Mouse (Mus musculus) induced T-regulatory cell, adult 2 months (primary cell): ENCODE measurements around the gene Scube2.

Experiments used
- DNase-seq: peaks from one replicate; pipeline ENCODE4 v3.0.0-alpha.2; 2012; ENCODE audit warnings: low read depth

Gene Scube2

DNA sequence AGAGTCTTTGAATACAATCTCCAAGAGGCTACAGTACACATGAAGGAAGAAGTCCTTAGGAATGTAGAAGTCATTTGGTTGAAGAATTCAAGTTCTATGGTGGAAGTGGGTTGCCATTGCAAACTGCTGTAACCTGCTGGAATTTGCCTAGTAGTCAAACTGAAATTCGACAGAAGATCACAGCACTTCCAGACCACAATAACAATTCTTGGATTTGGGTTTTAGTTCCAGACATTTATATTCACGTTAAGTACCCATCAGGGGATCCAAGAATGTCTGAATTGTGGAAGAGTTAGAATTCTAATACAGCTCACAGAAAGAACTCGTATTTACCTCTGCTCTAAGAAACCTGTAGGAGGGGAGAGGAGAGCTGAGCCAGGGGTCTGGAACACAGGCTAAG, 14.9 kb downstream of the Scube2 start:
- no peak for DNase-seq

DNA sequence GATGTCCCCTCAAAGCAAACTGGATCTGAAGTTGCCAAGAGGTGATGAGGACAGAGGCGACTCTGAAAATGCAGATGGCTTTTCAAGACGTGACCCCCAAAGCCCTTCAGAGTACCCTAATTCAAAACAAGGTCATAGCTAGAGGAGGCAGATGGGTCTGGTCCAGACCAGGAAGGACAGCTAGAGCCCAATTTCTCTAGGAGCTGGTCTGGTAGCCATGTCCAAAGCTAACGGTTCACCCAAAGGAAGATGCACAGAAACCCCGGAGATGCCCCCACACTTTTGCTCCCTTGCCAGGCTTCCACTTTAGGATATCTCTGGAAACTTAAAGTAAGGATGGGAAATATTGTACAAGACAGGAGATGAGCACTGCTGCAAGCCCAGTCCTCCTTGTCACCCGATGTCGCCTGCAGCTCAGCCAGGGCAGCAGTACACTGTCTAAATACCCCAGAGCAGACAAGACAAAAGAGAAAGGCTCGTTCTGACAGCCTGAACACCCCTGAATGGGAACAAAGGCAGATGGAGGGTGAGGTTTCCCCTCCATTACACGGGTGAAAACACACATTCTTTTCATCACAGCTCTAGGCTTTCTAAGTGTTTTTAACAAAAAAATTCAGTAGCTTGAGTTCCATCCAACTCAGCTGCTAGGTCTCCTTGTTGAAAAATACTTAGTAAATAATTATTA, 15.6 kb downstream of the Scube2 start:
- DNase-seq, result no peak

DNA sequence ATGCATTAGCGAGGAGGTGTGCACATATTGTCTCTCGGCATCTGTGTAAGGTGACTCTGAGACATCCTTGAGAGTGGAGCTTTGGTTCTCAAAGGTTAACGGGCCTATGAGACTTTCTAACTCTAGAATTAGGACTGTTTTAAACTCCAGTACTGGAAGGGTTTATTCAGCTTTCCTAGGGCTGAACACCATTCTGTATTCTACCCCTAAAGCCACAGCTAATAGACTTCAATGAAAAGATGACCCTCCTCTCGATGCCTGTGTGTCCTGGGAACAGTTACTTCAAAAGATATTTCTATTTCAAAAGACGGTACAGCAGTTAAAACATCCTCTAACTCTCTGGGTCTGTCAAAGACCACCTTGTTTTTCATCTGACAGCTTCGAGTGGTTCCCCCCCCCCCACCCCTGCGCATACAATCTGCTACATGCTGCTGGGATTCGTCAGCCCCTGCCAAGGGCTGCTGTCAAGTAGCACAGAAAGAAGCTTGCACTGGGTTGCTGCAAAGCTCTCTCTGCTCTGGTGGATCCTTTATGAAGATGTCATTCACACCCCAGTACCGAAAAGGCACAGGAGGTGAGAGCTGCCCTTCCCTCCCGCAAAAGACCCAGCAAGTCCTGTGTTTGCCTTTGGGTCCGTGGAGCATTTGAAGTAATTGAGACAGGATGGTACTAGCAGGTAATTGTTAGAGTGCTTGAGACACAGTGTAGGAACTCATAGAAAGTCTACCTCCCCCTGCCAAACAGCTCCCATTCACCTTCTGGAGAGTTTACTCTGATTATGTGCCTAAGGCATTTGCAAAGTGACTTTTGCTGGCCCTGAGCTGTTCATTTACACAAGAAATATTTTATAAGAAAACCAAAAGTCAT, 16.4 kb downstream of the Scube2 start:
- DNase-seq, result no peak

DNA sequence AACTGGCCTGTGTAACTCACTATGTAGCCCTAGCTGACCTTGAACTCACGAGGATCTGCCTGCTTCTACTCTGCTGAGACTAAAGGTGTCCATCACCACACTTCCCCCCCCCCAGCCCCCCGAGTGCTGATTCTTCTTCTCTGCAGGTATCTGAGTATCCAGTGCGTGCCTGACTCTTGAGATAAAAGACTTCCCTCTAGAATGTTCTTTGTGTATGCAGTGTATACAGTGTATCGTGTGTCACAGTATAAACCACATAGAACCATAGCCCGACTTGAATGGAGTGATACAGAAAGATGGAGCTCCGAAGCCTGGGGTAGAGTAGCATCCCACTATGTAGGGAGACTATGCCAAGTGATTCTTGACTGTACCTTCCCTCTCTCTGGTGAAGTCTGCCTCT, 21.4 kb downstream of the Scube2 start:
- DNase-seq, result no peak

DNA sequence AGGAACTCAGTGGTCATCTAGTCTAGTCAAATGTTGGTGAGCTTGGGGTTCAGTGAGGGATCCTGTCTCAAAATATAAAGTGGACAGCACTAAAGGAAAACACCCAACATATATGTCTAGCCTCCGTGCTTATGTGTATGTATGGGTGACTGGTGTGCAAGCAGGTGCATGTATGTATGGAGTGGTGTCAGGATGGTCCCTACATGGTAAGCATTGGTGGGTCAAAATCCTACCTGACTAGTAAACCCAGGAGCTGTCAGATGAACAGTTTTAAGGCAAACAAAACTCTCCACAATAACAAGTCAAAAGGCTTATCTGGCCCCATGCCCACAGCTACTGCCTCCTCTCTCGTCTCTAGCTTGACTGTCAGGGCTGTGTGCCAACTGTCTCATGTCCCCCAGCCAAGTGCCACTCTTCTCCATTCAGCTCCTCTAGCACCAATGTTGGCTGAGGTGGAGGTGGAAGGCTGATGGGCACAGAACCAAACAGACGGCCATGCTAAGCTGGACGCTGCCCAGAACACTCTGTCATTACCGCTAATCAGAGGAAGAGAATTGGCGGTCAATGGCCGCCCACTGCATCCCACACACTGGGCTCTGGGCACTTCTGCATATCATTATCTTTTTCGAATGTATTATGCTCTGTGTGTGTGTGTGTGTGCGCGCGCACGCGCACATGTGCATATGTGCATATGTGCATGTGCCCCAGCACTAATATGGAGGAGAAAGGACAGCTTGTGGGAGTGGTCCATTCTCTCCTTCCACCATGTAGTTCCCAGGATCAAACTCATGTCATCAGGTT, 23.7 kb downstream of the Scube2 start:
- no peak for DNase-seq

DNA sequence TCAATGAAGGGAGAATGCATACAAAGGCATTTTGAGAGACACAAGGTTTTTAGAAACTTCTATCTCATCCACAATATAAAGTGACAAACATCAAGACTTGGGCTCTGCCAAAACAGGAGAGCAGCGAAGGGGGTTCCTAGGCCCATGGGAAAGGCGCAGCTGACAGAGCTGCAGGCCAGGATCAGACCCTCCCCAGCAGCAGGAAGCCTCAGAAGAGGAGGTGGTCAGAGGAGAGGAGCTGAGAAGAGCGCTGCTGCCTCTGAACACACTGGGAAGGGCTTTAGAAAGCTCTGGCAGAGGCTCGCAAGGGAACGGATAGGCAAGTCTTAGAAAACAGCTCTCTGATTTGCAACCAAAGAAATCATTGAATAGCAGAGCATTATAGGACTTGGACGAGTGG, 24.4 kb downstream of the Scube2 start:
- no peak for DNase-seq

DNA sequence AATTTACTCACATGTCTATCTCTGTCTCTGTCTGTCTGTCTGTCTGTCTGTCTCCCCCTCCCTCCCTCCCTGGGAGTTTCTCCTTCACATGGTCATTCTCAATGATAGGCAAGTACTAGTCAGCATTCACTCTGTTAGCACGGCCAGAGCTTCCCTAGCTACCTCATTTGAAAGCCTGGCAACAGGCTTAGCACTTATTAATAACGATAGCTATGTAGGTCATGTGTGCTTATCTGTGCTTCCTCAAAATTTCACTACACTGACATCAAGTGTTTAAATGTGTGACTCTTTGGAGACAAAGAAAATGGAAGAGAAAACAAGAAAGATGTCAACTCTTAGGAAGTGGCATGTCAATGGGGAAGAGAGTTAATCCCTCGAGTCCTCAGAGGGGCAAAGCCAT, 26.9 kb downstream of the Scube2 start:
- no peak for DNase-seq

DNA sequence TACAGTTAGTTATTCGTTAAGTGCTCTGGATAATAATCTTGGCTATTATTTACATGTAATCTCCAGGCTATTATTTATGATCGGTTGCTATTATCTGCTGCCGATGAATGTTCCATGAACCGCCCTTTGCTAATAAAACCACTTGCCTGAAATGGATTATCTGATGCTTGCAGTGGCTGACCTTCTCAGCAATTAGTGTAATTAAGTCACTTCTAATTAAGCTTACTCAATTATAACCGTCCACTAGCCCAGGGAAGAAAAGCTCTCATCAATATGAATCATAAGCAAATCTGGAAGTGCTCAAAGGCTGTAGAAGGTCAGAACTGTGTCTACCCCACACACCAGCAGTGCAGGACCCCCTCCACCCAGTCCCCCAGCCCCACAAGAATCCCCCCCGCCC, 27.8 kb downstream of the Scube2 start:
- no peak for DNase-seq

DNA sequence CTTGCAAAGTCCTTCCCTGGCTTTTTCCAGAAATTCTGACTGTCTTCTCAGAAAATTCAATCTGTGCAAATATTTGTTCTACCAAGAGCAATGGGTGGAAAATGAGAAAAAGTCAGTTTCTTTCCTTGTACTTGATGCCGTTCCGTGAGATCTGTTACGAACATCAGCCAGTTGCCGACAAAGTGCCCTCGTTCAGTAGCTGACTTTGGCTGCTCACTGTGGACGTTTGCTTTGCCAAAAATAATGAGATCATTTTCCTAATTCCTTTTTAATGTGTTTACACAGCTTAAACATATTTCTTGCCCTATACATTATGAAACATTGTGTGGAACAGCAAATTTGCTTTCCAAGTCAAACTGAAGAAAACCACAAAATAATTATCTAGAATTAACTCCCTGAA, 30.6 kb downstream of the Scube2 start:
- DNase-seq, result no peak

DNA sequence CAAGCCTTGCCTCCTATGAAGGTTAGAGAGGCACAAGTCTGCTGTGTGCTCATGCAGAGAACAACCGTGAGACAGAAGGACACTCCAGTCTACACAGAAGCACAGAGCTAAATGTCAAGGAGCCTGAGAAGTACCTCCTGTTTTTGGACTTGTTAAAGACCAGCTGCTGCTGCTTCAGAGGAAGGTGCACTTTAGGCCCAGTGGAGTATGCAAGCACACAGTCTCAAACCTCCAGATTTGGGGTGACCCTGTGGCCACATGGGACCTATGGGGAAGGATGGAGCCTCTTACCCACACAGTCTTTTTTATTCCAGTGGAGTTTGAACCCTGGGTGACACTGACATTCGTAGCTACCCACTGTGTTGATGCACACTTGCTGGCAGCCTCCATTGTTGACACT, 34.1 kb downstream of the Scube2 start:
- DNase-seq, result no peak

DNA sequence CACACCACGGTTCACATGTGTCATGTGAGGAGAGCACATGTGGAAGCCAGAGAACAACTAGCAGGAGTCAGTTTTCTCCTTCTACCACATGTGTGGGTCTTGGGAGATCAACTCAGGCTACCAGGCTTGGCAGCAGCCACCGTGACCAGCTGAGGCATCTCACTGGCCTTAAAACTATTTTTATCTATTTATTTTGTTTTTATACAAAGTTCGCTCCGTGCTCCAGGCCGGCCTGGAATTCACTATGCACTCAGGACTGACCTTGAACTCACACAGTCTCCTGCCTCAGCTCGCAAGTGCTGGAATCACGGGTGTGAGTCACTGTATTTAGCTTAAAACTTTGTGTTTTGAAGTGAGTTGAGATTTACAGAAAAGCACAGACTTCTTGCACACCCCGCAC, 38.6 kb downstream of the Scube2 start:
- no peak for DNase-seq

DNA sequence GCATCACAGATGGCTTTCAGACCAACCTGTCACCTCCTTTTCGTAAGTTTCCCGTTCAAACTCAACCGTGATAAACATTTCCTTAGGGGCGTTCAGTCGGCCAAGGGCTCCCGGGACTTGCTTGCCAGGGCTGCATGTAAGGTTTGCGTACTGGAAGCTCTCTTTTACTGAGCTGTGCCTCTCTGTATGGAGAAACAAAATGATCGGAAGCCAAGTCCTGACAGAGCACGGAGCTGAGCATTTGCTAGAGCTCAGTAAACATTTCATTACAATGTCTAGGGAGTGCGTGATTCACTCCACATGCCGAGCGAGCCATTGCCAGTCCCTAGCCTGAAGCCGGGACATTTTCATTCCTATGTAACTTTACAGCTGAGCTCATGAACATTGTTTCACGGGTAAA, 40.2 kb downstream of the Scube2 start:
- no peak for DNase-seq

DNA sequence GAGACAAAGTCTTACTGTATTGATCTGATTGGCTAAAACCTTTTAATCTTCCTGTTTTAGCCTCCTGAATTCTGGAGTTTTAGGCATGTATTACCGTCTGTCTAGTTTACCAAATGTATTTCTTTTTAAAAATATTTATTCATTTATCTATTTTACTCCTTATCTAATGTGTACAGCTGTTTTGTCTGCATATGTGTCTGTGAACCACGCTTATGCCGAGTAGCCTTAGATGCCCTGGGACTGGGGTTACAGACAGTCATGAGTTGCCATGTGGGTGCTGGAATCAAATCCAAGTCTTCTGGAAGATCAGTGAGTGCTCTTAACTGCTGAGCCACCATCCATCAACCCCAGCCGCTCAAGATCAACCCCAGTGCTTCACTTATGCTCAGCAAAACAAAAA, 46.9 kb downstream of the Scube2 start:
- no peak for DNase-seq

DNA sequence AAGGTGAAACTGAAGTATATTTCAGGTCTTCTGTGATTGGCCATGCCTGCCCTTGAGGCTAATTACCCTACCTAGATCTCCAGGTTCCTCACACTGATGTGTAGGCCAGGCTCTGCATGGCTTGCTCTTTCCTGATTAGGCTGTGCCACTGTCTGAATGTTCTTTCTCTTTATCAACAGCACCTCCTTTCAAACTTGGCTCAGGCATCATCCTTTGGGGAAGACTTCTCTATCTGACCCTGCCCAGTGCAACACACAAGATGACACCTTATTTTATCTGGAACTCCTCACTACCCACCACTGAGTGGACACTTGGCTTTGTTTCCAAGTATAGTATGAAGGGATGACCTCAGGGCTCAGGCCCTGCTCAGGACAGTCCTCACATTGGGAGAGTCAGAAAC, 47.5 kb downstream of the Scube2 start:
- DNase-seq, result no peak

DNA sequence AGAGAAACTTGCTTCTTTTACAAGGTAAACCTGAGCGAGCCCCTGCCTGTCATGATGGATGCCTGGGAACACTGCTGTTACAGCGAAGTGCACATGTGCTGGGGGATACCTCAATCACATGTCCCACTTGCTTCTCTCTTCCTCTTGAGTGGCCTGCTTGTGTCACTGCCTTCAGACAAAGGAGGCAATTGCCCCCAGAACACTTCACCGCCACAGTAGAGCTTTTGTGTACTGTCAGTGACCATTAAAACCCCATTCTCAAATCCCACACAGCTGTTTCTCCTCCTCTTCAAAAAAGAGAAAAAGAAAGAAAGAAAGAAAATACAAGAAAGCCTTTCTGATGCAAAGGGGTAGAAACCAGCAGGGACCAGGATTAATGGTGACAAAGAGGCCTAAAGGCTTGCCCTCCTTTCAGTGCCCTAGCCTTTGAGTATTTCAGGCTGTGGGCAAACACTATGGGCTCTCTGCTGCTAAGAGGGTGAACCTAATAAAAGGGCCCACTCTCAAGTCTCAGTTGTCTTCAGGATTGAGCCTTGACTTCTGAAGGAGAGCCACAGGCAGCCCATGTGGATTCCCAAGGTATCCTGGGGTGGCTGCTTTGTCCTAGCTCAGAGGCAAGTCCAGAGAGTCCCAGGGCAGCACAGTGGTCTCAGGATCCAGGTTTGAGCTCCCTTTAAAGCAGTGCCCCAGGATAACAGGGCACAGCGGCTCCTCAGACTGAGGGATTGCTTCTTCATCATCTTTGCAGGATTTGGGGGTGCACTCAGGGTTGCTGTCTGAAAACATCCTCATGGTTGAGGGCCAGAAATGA, 51.9 kb downstream of the Scube2 start:
- no peak for DNase-seq

DNA sequence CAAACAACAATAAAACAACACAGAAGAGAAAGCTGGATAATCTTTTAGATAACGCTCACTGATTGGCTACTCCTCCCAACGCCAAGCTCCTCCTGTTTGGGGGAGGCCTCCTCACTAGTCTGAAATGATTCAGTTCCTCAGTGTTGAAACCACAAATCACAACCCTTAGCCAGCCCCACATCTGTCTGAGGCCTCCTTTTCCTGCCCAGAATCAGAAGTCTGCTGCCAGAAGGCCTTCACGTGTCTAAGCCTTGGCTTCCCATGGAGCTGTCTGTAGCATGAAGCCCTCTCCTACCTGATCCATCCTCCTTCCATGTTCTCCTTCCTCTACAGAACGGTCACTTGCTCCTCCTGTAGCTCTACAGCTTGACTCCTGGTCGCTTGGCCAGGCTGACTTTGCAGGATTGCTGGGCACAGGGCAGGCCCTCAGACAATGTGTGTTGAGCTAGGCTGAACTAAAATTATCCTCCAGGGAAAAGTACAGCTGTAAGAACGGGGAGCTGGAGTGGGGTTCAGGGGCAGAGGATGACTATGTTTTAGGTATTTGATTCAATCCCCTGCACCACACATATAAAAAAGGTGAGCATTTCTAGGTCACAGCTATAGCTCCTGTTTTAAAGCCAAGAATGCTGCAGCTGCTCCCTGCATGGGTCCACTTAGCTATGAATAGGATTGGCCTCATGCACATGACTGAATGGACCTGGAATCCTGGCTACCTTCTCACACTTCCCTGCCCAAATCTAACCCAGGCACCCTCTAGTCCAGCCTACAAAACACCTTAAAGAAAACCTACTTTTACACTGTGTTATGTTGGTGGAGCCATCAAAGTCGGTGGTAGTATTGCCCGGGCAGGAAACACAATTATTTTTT, 57.6 kb downstream of the Scube2 start:
- DNase-seq, result peak; percentile 13

DNA sequence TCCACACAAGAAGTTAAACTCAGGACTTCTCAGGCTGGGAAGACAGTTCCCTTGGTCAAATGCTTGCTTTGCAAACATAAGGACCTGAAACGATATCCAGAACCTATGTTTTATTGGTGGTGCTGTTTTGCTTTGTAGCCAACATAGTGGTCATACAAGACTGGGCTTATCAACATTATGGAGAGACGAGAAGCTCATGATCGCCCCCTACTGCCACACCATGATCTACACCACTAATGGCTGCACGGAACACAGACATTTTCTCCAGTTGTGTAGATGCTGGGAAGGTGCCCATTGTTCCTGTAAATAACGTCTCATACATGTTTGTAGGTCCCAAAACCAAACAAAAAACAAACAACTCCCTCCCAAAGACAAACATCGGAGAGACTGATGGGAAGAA, 60.6 kb downstream of the Scube2 start:
- DNase-seq, result peak; percentile 47

DNA sequence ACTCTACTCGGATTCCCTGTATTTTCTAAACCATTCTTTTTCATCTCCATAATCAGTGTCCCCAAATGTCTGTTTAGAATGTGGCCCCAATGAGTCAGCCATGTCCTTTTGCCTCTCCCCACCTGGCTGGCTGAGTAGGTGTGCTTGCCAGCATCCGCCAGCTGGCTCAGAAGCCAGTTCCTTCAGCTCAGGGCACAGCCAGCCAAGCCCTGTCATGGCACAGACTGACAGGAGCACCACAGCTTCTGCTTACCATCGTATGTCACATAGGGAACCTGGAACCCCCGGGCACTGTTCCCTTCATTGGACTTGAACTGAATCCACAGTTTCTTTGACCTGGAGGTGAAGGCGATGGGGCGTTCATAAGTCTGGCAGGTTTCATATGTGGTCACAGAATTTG, 61.1 kb downstream of the Scube2 start:
- no peak for DNase-seq

DNA sequence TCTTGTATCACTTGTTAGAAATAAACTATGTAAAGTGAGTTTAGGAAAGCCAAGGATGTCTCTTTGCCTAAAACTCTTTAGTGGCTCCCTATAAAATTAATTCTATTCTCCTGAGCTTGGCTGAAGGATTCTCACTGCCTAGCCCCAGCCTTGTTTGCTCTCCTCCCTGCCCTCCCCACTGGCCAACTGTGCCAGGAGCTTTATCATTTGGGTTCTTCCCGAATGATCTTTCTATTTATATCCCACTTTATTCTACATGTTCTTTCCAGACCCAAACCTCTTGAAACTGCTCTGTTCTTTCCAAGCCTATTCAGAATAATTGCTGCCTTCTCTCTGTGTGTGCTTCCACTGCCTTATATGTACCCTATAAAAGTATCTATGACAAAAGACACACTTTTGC, 62.0 kb downstream of the Scube2 start:
- DNase-seq, result no peak

DNA sequence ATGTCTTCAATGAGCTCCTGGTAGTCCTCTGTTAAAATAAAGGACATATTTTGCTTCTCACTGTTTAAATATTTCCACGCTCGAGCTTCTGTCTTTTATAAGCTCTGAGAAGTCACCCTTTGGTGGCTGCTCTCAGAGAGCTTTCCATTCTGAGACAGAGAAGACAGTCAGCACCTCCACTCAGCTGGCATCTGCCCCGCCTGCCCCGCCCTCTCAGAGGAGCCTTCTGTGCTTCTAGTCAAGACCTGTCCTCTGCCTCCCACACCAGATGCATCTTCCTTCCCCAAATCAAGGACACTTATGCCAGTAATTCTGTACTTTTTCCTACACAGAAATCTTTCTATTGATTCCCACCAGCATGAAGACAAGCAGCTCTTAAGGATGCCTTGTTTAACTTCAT, 64.9 kb downstream of the Scube2 start:
- DNase-seq, result no peak

DNA sequence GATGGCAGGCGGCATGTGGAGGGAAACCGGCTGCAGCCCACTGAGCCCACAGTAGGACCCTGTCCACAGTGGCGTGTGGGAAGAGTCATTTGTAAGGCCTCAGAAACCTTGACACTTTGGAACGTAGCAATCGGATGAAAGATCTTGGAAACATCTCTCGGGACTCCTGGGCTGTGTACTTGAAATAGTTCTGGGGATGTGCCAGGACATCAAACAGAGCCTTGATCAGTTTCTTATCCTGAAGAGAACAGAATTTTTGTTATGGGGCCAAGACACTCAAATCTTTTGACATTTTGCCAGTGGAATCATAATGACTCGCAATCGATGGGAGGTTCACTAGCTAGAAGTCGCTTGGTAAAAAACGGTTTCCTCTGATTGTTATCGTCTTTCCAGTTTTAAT, 66.3 kb downstream of the Scube2 start:
- DNase-seq, result no peak
